Mouse (Mus musculus) MEL (cell line): ENCODE measurements around the gene 1810010D01Rik.

Experiments
- BHLHE40 ChIP-seq: IDR thresholded peaks from 2 replicates; pipeline ENCODE4 v1.6.1; 2012; ENCODE audit warnings: low read depth, mild to moderate bottlenecking, inconsistent platforms, low read length, improper control_type of control experiment, borderline replicate concordance
- CHD2 ChIP-seq: IDR thresholded peaks from 2 replicates; pipeline ENCODE4 v1.6.1; 2011; ENCODE audit warnings: low read length, improper control_type of control experiment
- CTCF ChIP-seq, 3 experiments: IDR thresholded peaks in 2 of 3; conservative IDR thresholded peaks in 1 of 3; 2 replicates each; pipeline ENCODE4 v1.5.1; 2011 to 2012; ENCODE audit warnings: low read length in 3 of 3, low read depth in 2 of 3, mild to moderate bottlenecking in 2 of 3, improper control_type of control experiment in 1 of 3, inconsistent platforms in 1 of 3, mixed read lengths in 1 of 3, moderate library complexity in 1 of 3; ENCODE audit not compliant: control insufficient read depth in 1 of 3, insufficient read depth in 1 of 3, poor library complexity in 1 of 3, severe bottlenecking in 1 of 3
- E2F4 ChIP-seq: IDR thresholded peaks from 2 replicates; pipeline ENCODE4 v1.6.1; 2011; ENCODE audit warnings: low read depth, low read length, improper control_type of control experiment, borderline replicate concordance
- EP300 ChIP-seq, 2 experiments: IDR thresholded peaks; 2 replicates each; pipeline ENCODE4 v1.6.1; 2011; ENCODE audit warnings: improper control_type of control experiment in 2 of 2, low read length in 2 of 2, low read depth in 1 of 2, mild to moderate bottlenecking in 1 of 2
- GATA1 ChIP-seq: IDR thresholded peaks from 2 replicates; pipeline ENCODE4 v1.6.1; 2011; ENCODE audit warnings: low read depth, low read length, improper control_type of control experiment
- HCFC1 ChIP-seq: IDR thresholded peaks from 2 replicates; pipeline ENCODE4 v1.6.1; 2012; ENCODE audit warnings: low read depth, mild to moderate bottlenecking, inconsistent platforms, low read length, improper control_type of control experiment, moderate library complexity
- MAX ChIP-seq: IDR thresholded peaks from 2 replicates; pipeline ENCODE4 v1.6.1; 2011; ENCODE audit warnings: low read length, improper control_type of control experiment
- MXI1 ChIP-seq: IDR thresholded peaks from 2 replicates; pipeline ENCODE4 v1.6.1; 2011; ENCODE audit warnings: mild to moderate bottlenecking, low read depth, low read length, improper control_type of control experiment
- NRF1 ChIP-seq: IDR thresholded peaks from 2 replicates; pipeline ENCODE4 v1.6.1; 2014; ENCODE audit warnings: low read depth, mild to moderate bottlenecking, inconsistent platforms, low read length, improper control_type of control experiment, moderate library complexity; ENCODE audit not compliant: poor library complexity, insufficient read depth, severe bottlenecking
- POLR2A ChIP-seq, 2 experiments: IDR thresholded peaks; 2 replicates each; pipeline ENCODE4 v1.6.1; 2011 to 2012; ENCODE audit warnings: low read length in 2 of 2, mild to moderate bottlenecking in 2 of 2, control low read depth in 1 of 2, improper control_type of control experiment in 1 of 2, low read depth in 1 of 2, moderate library complexity in 1 of 2; ENCODE audit not compliant: control insufficient read depth in 1 of 2, insufficient read depth in 1 of 2, poor library complexity in 1 of 2
- TBP ChIP-seq: IDR thresholded peaks from 2 replicates; pipeline ENCODE4 v1.8.0; 2011; ENCODE audit warnings: low read depth, low read length, improper control_type of control experiment
- UBTF ChIP-seq: IDR thresholded peaks from 2 replicates; pipeline ENCODE4 v1.6.1; 2012; ENCODE audit warnings: low read depth, mild to moderate bottlenecking, inconsistent platforms, low read length, improper control_type of control experiment, moderate library complexity, borderline replicate concordance; ENCODE audit not compliant: insufficient read depth
- ZMIZ1 ChIP-seq: IDR thresholded peaks from 2 replicates; pipeline ENCODE4 v1.6.1; 2012; ENCODE audit warnings: low read depth, mild to moderate bottlenecking, inconsistent platforms, low read length, improper control_type of control experiment, moderate library complexity

- TF ChIP-seq HCFC1: no peak
- no peak for TF ChIP-seq POLR2A (IDR thresholded peaks at IDR 0.05; ENCODE audit: control insufficient read depth in 1 of 2, insufficient read depth in 1 of 2, low read depth in 1 of 2, low read length in 2 of 2, poor library complexity in 1 of 2)
- TF ChIP-seq CHD2: no peak
- TF ChIP-seq MAX: no peak
- TF ChIP-seq E2F4: no peak
- no peak for TF ChIP-seq CTCF (IDR thresholded peaks at IDR 0.05 in 2 of 3, conservative IDR thresholded peaks at IDR 0.05 in 1 of 3; ENCODE audit: control insufficient read depth in 1 of 3, insufficient read depth in 1 of 3, low read depth in 2 of 3, low read length in 3 of 3, poor library complexity in 1 of 3, severe bottlenecking in 1 of 3)
- TF ChIP-seq TBP: no peak
- TF ChIP-seq MXI1: no peak
- no peak for TF ChIP-seq GATA1
- no peak for TF ChIP-seq BHLHE40
- TF ChIP-seq UBTF: no peak
- TF ChIP-seq ZMIZ1: no peak
- no peak for TF ChIP-seq NRF1
- no peak for TF ChIP-seq EP300 (IDR thresholded peaks at IDR 0.05; ENCODE audit: low read depth in 1 of 2, low read length in 2 of 2)
Measured at GRCm38 (mm10) chr7:145196340-145196739, 11.6 kb downstream of the 1810010D01Rik start.
